Mouse (Mus musculus) hindbrain, embryonic 13.5 days (tissue): ENCODE data around the gene Lipe. TPM values are rescaled to one million over a fixed set of nuclear protein-coding genes. Genes with fewer than 3 reads are reported as not detected.
"Not testable (repeated sequence)": the region's sequence is repeated elsewhere in the genome, so short reads cannot be mapped to it uniquely, and the experiment has no call there.

Experiments used
- ATAC-seq: fragments of 200-750 bp; cut with Nextera tagmentation; 2 replicates; pipeline ENCODE4 v1.8.0; 2017; ENCODE audit warnings: moderate TSS enrichment; ENCODE audit not compliant: low FRiP score
- H3K27ac ChIP-seq: fragments of 300-500 bp; sonication (generic); 2 replicates; pipeline ENCODE4 v1.5.1; 2015; ENCODE audit warnings: inconsistent platforms, mild to moderate bottlenecking, moderate library complexity
- H3K27me3 ChIP-seq: fragments of 300-500 bp; sonication (generic); 2 replicates; pipeline ENCODE4 v1.6.1; 2015; ENCODE audit warnings: mild to moderate bottlenecking, inconsistent platforms
- H3K36me3 ChIP-seq: fragments of 300-500 bp; sonication (generic); 2 replicates; pipeline ENCODE4 v1.6.1; 2015; ENCODE audit warnings: mild to moderate bottlenecking, inconsistent platforms
- H3K4me1 ChIP-seq: fragments of 300-500 bp; sonication (generic); replicated peaks from 2 replicates; pipeline ENCODE4 v1.6.1; 2015; ENCODE audit warnings: inconsistent platforms
- H3K4me2 ChIP-seq: fragments of 300-500 bp; sonication (generic); 2 replicates; pipeline ENCODE4 v1.6.1; 2015; ENCODE audit warnings: inconsistent platforms, mild to moderate bottlenecking, moderate library complexity
- H3K4me3 ChIP-seq: fragments of 300-500 bp; sonication (generic); 2 replicates; pipeline ENCODE4 v1.5.1; 2015; ENCODE audit warnings: mild to moderate bottlenecking, inconsistent platforms
- H3K9ac ChIP-seq: fragments of 300-500 bp; sonication (generic); 2 replicates; pipeline ENCODE4 v1.6.1; 2015; ENCODE audit warnings: mild to moderate bottlenecking, inconsistent platforms
- H3K9me3 ChIP-seq: fragments of 300-500 bp; sonication (generic); 2 replicates; pipeline ENCODE4 v1.6.1; 2016; ENCODE audit warnings: inconsistent platforms
- WGBS: fragments of 180-500 bp; shearing (Covaris S2); methylation state at CpG from one replicate; pipeline ENCODE4 v1.1.7; 2015; 5-methylcytosine and 5-hydroxymethylcytosine counted together
- polyA plus RNA-seq: library from polyadenylated mRNA; unstranded; fragments of >200 nt; fragmentation: Nextera tagmentation; extraction: Ambion mirVana; gene quantifications from 2 replicates; pipeline ENCODE4 v1.2.1, GENCODE M21; 2015

The Lipe gene
- polyA plus RNA-seq, 1 experiment from 2014 or later: 9.8 TPM

- 89% methylated on average over 4 of the region's 4 CpGs for WGBS
- Histone ChIP-seq H3K9me3 (no peaks in the 10 kb centered on the region), H3K27me3 (no peaks in the 10 kb centered on the region), H3K4me2 (no peak overlapping the region), H3K4me1 (peaks cover 8% of the 10 kb centered on the region), H3K36me3 (no peaks in the 10 kb centered on the region), H3K27ac (no peak overlapping the region), H3K9ac (no peak overlapping the region), H3K4me3 (no peak overlapping the region)
- ATAC-seq: no peak
Measured at GRCm38 (mm10) chr7:25429886-25430784, 31.6 kb upstream of the Lipe start.

GRCm38 (mm10) chr7:25428321-25428720 is 29.8 kb upstream of the Lipe start:
- no peak overlapping the region for H3K4me2 ChIP-seq
- H3K27me3 ChIP-seq: no peaks in the 10 kb centered on the region; the same call in 1 of the 2 replicates
- ATAC-seq: no peak
- no peak overlapping the region for H3K9ac ChIP-seq
- peaks cover 6% of the 10 kb centered on the region for H3K4me1 ChIP-seq
- 94% methylated on average over 3 of the region's 3 CpGs for WGBS
- no peak overlapping the region for H3K4me3 ChIP-seq
- no peak overlapping the region for H3K27ac ChIP-seq
- H3K9me3 ChIP-seq: no peaks in the 10 kb centered on the region
- no peaks in the 10 kb centered on the region for H3K36me3 ChIP-seq

- Histone ChIP-seq H3K4me2 (no peak overlapping the region), H3K9me3 (no peaks in the 10 kb centered on the region), H3K9ac (no peak overlapping the region), H3K4me3 (no peak overlapping the region), H3K36me3 (no peaks in the 10 kb centered on the region), H3K4me1 (no peaks in the 10 kb centered on the region), H3K27ac (no peak overlapping the region), H3K27me3 (peaks cover 10% of the 10 kb centered on the region)
- 91% methylated on average over 5 of the region's 5 CpGs for WGBS
- ATAC-seq: no peak
Measured at GRCm38 (mm10) chr7:25427144-25427543, 28.6 kb upstream of the Lipe start.

- not testable (repeated sequence) for ATAC-seq, H3K4me2 ChIP-seq, H3K4me3 ChIP-seq, H3K36me3 ChIP-seq, H3K9me3 ChIP-seq, H3K9ac ChIP-seq, H3K4me1 ChIP-seq, H3K27ac ChIP-seq
- peaks cover 15% of the 10 kb centered on the region for H3K27me3 ChIP-seq
- WGBS: 90% methylated on average over 4 of the region's 4 CpGs
Measured at GRCm38 (mm10) chr7:25426380-25426779, 27.9 kb upstream of the Lipe start.

- Histone ChIP-seq H3K4me2 (no peak overlapping the region), H3K36me3 (no peaks in the 10 kb centered on the region), H3K9me3 (no peaks in the 10 kb centered on the region), H3K4me1 (no peaks in the 10 kb centered on the region), H3K27me3 (peaks cover 15% of the 10 kb centered on the region), H3K4me3 (no peak overlapping the region), H3K9ac (no peak overlapping the region), H3K27ac (no peak overlapping the region)
- WGBS: 41% methylated on average over 4 of the region's 4 CpGs
- peak; percentile 75 for ATAC-seq
Measured at GRCm38 (mm10) chr7:25424429-25424828, 25.9 kb upstream of the Lipe start.

GRCm38 (mm10) chr7:25422286-25422841 is 23.9 kb upstream of the Lipe start:
- no peak for ATAC-seq
- H3K9ac ChIP-seq: peak overlapping the region; percentile 49
- WGBS: 72% methylated on average over 16 of the region's 16 CpGs

GRCm38 (mm10) chr7:25419943-25420342 is 21.4 kb upstream of the Lipe start:
- no peaks in the 10 kb centered on the region for H3K9me3 ChIP-seq
- no peak overlapping the region for H3K4me3 ChIP-seq
- peaks cover 15% of the 10 kb centered on the region for H3K27me3 ChIP-seq
- ATAC-seq: no peak
- no peaks in the 10 kb centered on the region for H3K4me1 ChIP-seq
- H3K27ac ChIP-seq: no peak overlapping the region
- H3K9ac ChIP-seq: no peak overlapping the region
- WGBS: 92% methylated on average over 4 of the region's 4 CpGs
- H3K36me3 ChIP-seq: no peaks in the 10 kb centered on the region
- no peak overlapping the region for H3K4me2 ChIP-seq

More at GRCm38 (mm10) chr7:25422286-25422841, 23.9 kb upstream of the Lipe start:
- Histone ChIP-seq H3K27me3 (peaks cover 15% of the 10 kb centered on the region), H3K9me3 (no peaks in the 10 kb centered on the region), H3K4me3 (no peak overlapping the region), H3K4me1 (no peaks in the 10 kb centered on the region), H3K36me3 (no peaks in the 10 kb centered on the region), H3K27ac (no peak overlapping the region), H3K4me2 (no peak overlapping the region)

GRCm38 (mm10) chr7:25419536-25419935 is 21.0 kb upstream of the Lipe start:
- Histone ChIP-seq H3K4me2 (no peak overlapping the region), H3K4me3 (no peak overlapping the region), H3K9ac (no peak overlapping the region), H3K27ac (no peak overlapping the region), H3K4me1 (no peaks in the 10 kb centered on the region), H3K9me3 (no peaks in the 10 kb centered on the region), H3K27me3 (peaks cover 15% of the 10 kb centered on the region), H3K36me3 (no peaks in the 10 kb centered on the region)
- WGBS: 84% methylated on average over 8 of the region's 8 CpGs
- ATAC-seq: no peak

GRCm38 (mm10) chr7:25417597-25417996 is 19.1 kb upstream of the Lipe start:
- H3K4me3 ChIP-seq: no peak overlapping the region
- no peaks in the 10 kb centered on the region for H3K36me3 ChIP-seq
- 86% methylated on average over 1 of the region's 1 CpGs for WGBS
- H3K27ac ChIP-seq: no peak overlapping the region
- no peak overlapping the region for H3K9ac ChIP-seq
- no peaks in the 10 kb centered on the region for H3K9me3 ChIP-seq
- no peak overlapping the region for H3K4me2 ChIP-seq
- H3K27me3 ChIP-seq: peaks cover 9% of the 10 kb centered on the region
- ATAC-seq: no peak
- no peaks in the 10 kb centered on the region for H3K4me1 ChIP-seq

- H3K27ac ChIP-seq: no peak within 1 kb of the TSS
- H3K9me3 ChIP-seq: no peaks in the 10 kb centered on the region
- H3K9ac ChIP-seq: no peak within 1 kb of the TSS
- 48% methylated on average over 7 of the region's 7 CpGs for WGBS
- ATAC-seq: no peak
- no peaks in the 10 kb centered on the region for H3K4me1 ChIP-seq
- no peak within 1 kb of the TSS for H3K4me3 ChIP-seq
- H3K27me3 ChIP-seq: no peaks in the 10 kb centered on the region
- no peak within 1 kb of the TSS for H3K4me2 ChIP-seq
- H3K36me3 ChIP-seq: no peaks in the 10 kb centered on the region
Measured at GRCm38 (mm10) chr7:25412833-25413441, 14.4 kb upstream of the Lipe start, which contains the start of gene Cxcl17. Cxcl17 (minus strand) TSS chr7:25412886.

GRCm38 (mm10) chr7:25411861-25412260 is 13.4 kb upstream of the Lipe start:
- Histone ChIP-seq H3K4me3 (no peak overlapping the region), H3K4me1 (no peaks in the 10 kb centered on the region), H3K4me2 (no peak overlapping the region), H3K9me3 (no peaks in the 10 kb centered on the region), H3K9ac (no peak overlapping the region), H3K36me3 (no peaks in the 10 kb centered on the region), H3K27ac (no peak overlapping the region), H3K27me3 (no peaks in the 10 kb centered on the region)
- WGBS: 90% methylated on average over 3 of the region's 3 CpGs
- no peak for ATAC-seq

- Histone ChIP-seq H3K9me3 (no peaks in the 10 kb centered on the region), H3K36me3 (no peaks in the 10 kb centered on the region), H3K4me3 (no peak overlapping the region), H3K4me1 (no peaks in the 10 kb centered on the region), H3K27me3 (no peaks in the 10 kb centered on the region), H3K27ac (no peak overlapping the region), H3K9ac (no peak overlapping the region), H3K4me2 (no peak overlapping the region)
- no peak for ATAC-seq
- WGBS: 87% methylated on average over 1 of the region's 1 CpGs
Measured at GRCm38 (mm10) chr7:25410969-25411615, 12.6 kb upstream of the Lipe start.
